Mouse (Mus musculus): ENCODE measurements around the gene Clgn.

DNA sequence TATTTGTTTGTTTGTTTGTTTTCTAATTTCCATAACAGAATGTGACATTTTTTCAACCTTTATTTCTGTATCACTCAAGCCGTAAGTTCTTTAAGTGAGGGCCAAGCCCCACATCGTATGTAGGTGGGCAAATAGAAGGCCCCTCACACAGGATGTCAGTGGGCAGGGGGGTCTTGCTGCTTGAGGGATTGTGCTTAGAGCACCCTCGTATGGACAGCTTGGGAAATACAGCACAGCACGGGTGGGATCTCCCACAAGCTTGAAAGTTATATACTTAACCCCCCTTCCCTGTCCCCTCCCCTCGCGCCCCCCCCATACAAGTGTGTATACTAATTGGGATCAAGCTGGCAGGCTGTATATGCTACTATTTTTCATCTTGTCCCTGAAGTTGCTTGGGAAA lies 17.2 kb downstream of the Clgn start:
- TF ChIP-seq POLR2A (IDR thresholded peaks at IDR 0.05; ENCODE audit: low read depth, low read length) (no peak), CTCF (IDR thresholded peaks at IDR 0.05; ENCODE audit: borderline replicate concordance, insufficient read depth, low read length) (no peak)
